Mouse (Mus musculus) retina, embryonic 14.5 days (tissue): ENCODE results near the gene Duxbl1.
"Not testable (repeated sequence)": the region's sequence is repeated elsewhere in the genome, so short reads cannot be mapped to it uniquely, and the experiment has no call there.

Source experiments
- DNase-seq: peaks from one replicate; pipeline ENCODE4 v3.0.0-alpha.2; 2015; ENCODE audit warnings: low spot score

Gene Duxbl1

DNA sequence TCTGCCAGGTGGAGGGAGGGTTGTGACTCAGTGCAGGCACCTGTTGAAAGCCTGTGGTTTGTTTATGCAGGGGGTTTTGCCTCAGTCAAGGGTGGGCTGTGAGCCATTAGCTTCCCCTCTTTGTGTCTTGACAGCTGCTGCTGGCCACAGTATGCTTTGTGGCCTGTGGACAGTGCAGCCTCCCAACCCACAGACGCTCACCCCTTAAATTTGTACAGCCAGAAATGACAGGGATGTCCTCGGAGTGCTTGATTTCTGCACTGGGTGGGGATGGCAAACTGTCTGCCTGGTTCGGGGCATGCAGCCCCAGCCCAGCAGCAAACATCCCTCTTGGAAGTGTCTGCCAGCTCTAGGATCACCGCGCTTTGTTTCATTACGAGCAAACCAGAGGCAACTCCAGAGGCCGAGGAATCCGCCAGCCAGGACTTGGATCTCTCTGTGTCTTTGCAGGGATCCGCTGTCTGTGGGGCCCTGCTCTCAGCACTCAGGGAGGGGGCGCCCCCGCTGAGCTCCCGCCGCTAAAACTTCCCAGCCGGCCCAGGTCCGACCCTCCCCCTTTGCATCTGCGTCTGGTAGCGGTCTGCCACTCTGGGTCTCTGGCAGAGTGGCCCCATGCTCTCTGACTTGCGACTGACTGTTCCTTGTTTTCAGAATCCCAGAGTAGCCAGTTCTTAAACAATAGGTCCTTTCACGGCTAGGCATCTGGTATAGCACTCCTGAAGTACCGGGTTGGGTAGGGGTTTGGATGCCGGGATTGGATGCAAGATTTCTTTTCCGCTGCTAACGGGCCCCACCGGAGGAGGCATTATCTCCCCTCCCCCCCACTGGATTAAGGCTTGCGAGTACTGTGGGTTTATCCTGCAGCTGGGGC lies at the start of gene Duxbl1:
Duxbl1 (plus strand) TSS at position 207 of the 871 bp plus-strand sequence.
- DNase-seq = not testable (repeated sequence)

DNA sequence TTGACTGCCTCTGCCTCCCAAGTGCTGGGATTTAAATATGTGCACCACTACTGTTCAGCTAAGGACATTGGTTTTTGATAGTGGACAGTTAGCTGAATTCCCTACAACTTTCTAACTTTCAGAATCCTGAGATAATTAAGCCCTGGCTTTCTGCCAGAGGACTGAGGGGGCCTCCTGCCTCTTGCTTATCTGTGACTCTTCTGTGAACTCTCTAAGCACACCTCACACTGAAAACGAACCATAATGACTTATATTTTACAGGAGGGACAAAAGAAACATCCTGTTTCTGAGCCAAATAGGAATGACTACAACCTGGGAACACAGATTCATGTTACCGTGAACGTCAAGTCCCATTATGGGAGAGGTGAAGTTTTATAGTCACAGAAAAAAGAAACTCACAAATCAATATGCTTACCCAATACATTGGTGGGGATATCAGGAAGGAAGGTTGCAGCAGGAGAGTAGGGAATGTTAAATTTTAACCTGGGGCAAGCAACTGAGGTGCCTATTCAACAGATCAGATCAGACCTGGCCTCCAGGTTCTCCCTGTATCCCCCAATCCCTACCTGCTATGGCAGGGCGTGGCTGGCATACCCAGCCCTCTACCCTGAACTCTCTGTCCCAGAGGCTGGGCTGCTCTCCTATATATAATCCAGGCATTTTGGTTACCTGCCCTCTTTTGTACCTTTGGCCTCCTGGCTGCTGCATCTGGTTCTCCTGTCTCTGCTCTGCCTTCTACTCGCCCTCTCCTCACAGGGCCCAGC lies 41.3 kb upstream of the Duxbl1 start:
- DNase-seq = not testable (repeated sequence)

DNA sequence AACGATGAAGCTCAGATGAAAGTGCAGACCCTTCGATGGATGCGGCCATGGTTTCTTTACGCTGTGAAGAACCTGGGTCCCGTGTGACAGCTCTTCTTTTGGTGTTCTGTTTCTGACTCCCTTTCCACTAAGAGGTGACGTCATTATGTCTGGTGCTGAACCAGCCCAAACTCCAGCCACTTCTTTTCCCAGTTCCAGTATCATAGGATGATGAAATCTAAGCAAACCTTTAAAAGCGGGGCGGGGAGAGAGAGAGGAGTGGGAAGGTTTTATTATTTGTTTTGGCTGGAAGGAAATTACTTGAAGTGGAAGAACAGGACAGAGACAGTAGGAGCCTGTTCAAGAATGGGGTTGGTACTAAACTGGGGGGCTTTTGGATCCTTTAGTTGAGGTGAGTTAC lies 40.4 kb upstream of the Duxbl1 start, which contains the start of gene Cphx1:
Cphx1 (plus strand) TSS at position 301 of the 400 bp plus-strand sequence.
- not testable (repeated sequence) for DNase-seq

DNA sequence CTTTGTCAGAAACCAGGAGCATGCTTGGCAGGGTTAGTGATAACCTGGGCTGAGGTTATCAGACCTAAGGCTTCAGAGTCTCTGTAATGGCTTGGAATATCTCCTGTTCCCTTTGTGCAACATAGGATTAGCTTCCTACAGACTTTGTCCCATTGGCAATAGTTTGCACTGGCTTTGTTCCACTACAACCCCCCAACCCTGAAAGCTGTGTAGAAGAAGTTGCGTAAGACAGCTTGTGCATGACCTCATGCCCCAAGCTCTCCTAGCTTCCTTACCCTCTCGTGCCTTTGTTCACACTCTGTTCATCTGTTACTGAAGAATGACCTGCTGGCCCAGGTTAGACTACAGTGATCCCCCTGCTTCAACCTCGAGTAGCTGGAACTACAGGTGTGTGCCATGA lies 20.5 kb upstream of the Duxbl1 start:
- not testable (repeated sequence) for DNase-seq

DNA sequence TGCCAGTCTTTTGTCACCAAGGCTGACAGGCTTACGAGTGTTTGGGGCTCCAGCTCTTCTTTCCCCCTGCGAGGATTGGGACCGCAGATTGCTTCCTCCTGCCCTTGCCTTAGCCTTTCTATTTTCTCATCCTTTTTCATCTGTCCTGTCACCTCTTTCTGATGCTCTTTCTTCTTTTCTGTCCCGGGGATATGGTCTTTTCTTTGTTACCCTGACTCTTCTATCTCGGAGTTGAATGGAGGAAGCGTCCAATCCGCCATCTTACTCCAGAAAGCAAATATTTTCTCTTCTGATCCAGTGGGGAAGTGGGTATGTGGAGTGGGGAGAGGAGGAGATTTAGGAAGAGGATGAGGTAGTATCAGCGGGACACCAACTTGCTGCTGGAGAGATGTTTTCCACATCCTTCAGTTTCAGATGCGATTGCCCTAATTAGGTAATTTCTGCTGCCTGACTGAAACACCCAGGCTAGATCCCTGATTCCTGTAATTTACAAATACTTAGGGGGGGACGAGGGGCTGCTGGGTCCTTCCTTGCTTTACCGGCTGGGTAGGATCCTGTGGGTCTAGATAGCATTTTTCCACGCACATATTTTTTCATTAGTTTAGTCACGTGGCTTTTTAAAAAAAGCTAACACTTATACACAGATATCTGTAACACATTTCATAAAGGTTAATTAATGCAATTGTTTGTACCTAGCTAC lies 1.0 kb downstream of the Duxbl1 start:
- not testable (repeated sequence) for DNase-seq

DNA sequence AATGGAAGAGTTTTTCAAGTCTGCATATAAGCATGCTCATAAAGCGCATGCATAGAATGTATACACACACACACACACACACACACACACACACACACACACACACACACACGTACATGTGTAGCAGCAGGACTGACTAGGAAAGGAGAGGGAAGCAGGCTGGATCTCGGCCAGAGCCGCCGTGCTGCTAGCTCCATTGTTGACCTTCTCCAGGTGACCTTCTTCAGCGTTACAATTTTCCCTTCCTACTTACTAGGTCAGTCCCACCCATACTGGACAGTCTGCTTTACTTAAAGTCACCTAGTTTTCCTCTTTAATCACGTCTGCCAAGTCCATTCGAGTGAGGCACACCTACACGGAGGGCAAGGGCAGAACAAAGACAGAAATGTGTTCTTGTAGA lies 3.5 kb downstream of the Duxbl1 start:
- DNase-seq = not testable (repeated sequence)

DNA sequence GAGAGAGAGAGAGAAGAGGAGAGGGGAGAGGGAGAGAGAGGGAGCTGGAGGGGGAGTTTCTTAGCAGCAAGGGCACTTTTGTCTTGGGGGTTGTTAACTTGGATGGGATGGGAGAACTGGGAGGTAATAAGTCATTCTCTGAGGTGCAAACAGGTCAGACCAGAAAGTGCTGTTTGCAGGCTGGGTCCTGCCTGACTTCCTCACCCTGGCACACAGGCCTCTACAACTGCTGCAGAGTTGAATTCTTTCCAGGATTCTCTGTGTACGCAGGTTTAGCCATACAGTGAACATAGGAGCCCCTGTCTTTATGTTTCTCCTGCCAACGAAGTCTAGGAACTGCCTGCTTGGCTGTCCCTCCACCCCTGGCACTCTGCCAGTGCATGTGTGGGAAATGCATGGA lies 29.1 kb downstream of the Duxbl1 start:
- DNase-seq = not testable (repeated sequence)

DNA sequence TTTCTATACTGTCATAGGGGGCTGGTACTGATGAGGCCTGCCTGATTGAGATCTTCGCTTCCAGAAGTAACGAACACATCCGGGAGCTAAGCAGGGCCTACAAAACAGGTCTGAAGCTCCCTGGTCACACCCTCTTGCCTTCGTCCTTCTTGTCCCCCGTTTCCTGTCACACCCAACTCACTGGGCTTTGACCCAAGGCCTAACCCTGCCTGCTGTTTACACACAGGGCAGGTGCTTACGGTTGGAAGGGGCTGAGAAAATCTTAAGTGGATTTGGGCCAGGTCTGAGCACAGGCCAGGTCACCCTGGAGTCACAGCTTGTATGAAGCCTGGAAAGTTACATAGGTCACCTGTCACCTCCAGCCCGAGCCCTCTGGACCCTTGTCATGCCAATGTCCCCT lies 38.0 kb downstream of the Duxbl1 start:
- not testable (repeated sequence) for DNase-seq

DNA sequence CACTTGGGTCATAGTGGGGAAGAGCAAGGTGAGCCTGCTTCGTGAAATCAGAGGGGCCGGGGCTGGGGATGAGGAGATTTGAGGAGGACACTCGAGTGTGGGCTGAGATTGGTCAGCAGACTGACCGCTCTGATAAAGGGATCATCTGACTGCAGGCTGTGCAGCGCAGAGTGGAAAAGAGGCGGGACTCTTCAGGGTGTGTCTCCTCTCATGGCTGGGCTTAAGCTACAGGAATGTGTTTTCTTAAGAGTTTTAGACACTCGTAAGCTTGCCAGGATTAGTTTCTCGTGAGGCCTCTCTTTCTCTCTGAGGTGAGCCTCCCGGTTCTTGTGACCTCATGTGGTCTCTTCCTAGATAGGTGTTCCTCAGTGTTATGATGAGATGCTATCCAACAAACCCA lies 43.2 kb downstream of the Duxbl1 start:
- DNase-seq = not testable (repeated sequence)

DNA sequence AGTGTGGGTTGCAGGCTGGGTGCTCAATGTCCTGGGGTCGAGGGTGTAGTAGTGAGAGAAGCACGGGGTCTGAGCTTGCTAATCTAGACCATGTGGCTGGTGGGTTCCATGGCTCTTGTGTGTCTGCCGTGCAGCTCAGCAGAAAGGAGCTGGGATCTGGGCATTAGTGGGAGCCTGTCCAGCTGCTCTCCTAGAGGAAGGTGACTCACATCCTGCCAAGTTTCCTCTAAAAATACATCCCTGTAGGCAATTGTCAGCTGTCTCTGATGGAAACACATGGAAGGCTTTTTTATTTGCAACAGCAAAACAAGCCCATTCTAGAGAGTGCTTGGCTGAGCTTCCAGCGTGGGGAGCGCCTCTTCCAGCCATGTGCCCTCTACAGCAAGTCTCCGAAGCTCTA lies 44.5 kb downstream of the Duxbl1 start:
- not testable (repeated sequence) for DNase-seq

DNA sequence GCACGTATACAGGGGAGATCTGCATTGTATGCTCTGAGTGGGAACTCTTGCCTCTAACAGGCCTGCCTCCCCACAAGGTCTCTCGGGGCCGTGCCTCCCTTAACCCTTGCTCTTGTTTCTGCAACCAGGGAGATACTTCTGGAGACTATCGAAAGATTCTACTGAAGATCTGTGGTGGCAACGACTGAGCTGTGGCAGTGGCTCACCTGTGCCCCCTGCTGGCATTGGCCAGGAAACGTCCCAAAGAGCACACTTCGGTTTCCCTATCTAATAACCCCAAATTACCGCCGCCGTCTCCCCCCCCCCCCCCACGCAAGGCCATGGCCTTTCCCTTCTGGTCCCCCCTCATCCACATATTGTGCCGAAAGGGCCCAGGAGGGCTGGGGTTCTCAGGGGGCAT lies 47.3 kb downstream of the Duxbl1 start:
- DNase-seq = not testable (repeated sequence)

DNA sequence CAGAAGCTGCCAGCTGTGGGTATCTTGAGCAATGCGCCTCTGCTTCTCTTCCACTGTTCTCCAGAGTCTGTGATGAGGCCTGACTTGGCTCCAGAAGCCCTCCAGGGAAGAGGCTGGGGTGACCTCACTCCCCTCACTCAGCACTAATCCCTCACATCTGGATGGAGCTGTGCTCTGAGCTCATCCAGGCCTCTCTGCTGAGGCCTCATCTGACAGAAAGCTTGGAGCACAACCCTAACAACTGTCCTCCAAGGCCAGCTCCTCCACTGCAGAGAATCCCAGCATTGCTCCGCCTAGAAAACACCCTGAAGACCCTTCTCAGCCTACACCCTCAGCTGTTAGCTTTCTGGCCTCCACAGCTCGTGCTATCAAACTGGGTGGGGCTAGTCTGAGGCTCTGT lies 56.0 kb downstream of the Duxbl1 start:
- not testable (repeated sequence) for DNase-seq

DNA sequence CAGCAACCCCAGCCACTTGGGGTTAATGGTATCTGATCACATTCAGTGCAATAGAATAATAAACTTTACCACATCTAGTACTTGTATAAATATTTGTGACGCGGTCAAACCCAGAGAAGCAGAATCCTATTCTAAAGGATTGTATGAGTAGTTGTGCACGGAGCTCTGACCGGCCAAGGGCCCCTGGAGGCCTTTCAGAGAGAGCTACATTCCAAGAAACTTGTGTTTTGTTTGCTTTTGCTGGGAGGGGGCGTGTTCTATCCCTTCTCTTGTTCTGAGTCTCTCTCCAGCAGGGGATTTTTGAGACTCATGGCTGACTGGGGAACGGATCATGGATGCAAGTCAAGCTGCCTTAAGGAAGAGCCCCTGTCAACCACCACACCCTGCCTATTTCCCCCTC lies 57.1 kb downstream of the Duxbl1 start:
- not testable (repeated sequence) for DNase-seq
